Mouse (Mus musculus) hindbrain, postnatal 0 days (tissue): Measurements from ENCODE around the gene Prr5l. TPM values are rescaled to one million over a fixed set of nuclear protein-coding genes. Genes with fewer than 3 reads are reported as not detected.

Source experiments
- ATAC-seq: fragments of 200-750 bp; cut with Nextera tagmentation; 2 replicates; pipeline ENCODE4 v1.8.0; 2017; ENCODE audit warnings: mild to moderate bottlenecking, moderate TSS enrichment, moderate library complexity
- DNase-seq: peaks from one replicate; pipeline ENCODE4 v3.0.0-alpha.2; 2015; ENCODE audit warnings: low spot score
- H3K27ac ChIP-seq: fragments of 300-500 bp; sonication (generic); 2 replicates; pipeline ENCODE4 v1.5.1; 2014; ENCODE audit warnings: mild to moderate bottlenecking
- H3K27me3 ChIP-seq: fragments of 300-500 bp; sonication (generic); 2 replicates; pipeline ENCODE4 v1.6.1; 2014; ENCODE audit warnings: low read length, mixed read lengths; ENCODE audit not compliant: insufficient read depth
- H3K36me3 ChIP-seq: fragments of 300-500 bp; sonication (generic); 2 replicates; pipeline ENCODE4 v1.6.1; 2014; ENCODE audit warnings: low read length, mixed read lengths; ENCODE audit not compliant: insufficient read depth
- H3K4me1 ChIP-seq: fragments of 300-500 bp; sonication (generic); 2 replicates; pipeline ENCODE4 v1.6.1; 2014; ENCODE audit warnings: antibody characterized with exemption, low read length, mixed read lengths; ENCODE audit not compliant: insufficient read depth
- H3K4me2 ChIP-seq: fragments of 300-500 bp; sonication (generic); 2 replicates; pipeline ENCODE4 v1.6.1; 2014; ENCODE audit warnings: low read depth, mild to moderate bottlenecking, low read length, moderate library complexity, mixed read lengths
- H3K4me3 ChIP-seq: fragments of 300-500 bp; sonication (generic); 2 replicates; pipeline ENCODE4 v1.5.1; 2014; ENCODE audit warnings: low read length
- H3K9ac ChIP-seq: fragments of 300-500 bp; sonication (generic); replicated peaks from 2 replicates; pipeline ENCODE4 v1.6.1; 2014; ENCODE audit warnings: mild to moderate bottlenecking, low read length, moderate library complexity, mixed read lengths
- H3K9me3 ChIP-seq: fragments of 300-500 bp; sonication (generic); 2 replicates; pipeline ENCODE4 v1.6.1; 2016; ENCODE audit warnings: low read length, mixed read lengths
- CTCF ChIP-seq: IDR thresholded peaks from 2 replicates; pipeline ENCODE4 v1.5.1; 2016; ENCODE audit warnings: antibody characterized with exemption, control low read depth, low read depth
- WGBS: fragments of 180-500 bp; shearing (Covaris S2); extraction: QIAGEN DNeasy Blood & Tissue Kit; methylation state at CpG from one replicate; pipeline ENCODE4 v1.1.7; 2014; 5-methylcytosine and 5-hydroxymethylcytosine counted together
- polyA plus RNA-seq: library from polyadenylated mRNA; unstranded; fragments of >200 nt; fragmentation: Nextera tagmentation; extraction: Ambion mirVana; gene quantifications from 2 replicates; pipeline ENCODE4 v1.2.1, GENCODE M21; 2015
- total RNA-seq: library from RNA; depleted of rRNA; stranded (reverse); fragments of >200 nt; gene quantifications from 2 replicates; pipeline ENCODE4 v1.2.3, GENCODE M21; 2014; rRNA removed

Prr5l gene
- total RNA-seq (5.7 and 8.0 TPM in 2 replicates), polyA plus RNA-seq (3.6 and 4.8 TPM in 2 replicates)

- Histone ChIP-seq H3K36me3 (no peaks in the 10 kb centered on the region), H3K27me3 (0 out of 2 replicates have a peak, but pooled peaks cover 3% of the 10 kb centered on the region), H3K9me3 (no peaks in the 10 kb centered on the region), H3K4me3 (no peak within 1 kb of the TSS), H3K4me1 (peaks cover 8% of the 10 kb centered on the region; the same call in 1 of the 2 replicates), H3K4me2 (no peak within 1 kb of the TSS), H3K9ac (no peak within 1 kb of the TSS), H3K27ac (no peak within 1 kb of the TSS)
- no peak for TF ChIP-seq CTCF
- 8% methylated on average over 3 of the region's 3 CpGs for WGBS
- ATAC-seq (no peak), DNase-seq (no peak)
Measured at GRCm38 (mm10) chr2:101882998-101883397, at the start of gene Prr5l. Prr5l (minus strand) TSS chr2:101883027.

GRCm38 (mm10) chr2:101932169-101932936 is 49.5 kb upstream of the Prr5l start:
- no peak overlapping the region for H3K4me3 ChIP-seq
- no peaks in the 10 kb centered on the region for H3K9me3 ChIP-seq
- 35% methylated on average over 14 of the region's 14 CpGs for WGBS

GRCm38 (mm10) chr2:101925591-101926188 is 42.9 kb upstream of the Prr5l start:
- no peaks in the 10 kb centered on the region for H3K9me3 ChIP-seq
- no peaks in the 10 kb centered on the region for H3K27me3 ChIP-seq
- H3K27ac ChIP-seq: no peak overlapping the region
- DNase-seq: peak; percentile 10
- TF ChIP-seq CTCF: no peak
- H3K36me3 ChIP-seq: no peaks in the 10 kb centered on the region
- ATAC-seq: no peak
- H3K4me3 ChIP-seq: no peak overlapping the region
- H3K9ac ChIP-seq: no peak overlapping the region
- 24% methylated on average over 12 of the region's 12 CpGs for WGBS
- peaks cover under 1% of the 10 kb centered on the region; the same call in 1 of the 2 replicates for H3K4me1 ChIP-seq
- H3K4me2 ChIP-seq: no peak overlapping the region

More at GRCm38 (mm10) chr2:101932169-101932936, 49.5 kb upstream of the Prr5l start:
- Histone ChIP-seq H3K4me2 (no peak overlapping the region), H3K27ac (0 out of 2 replicates have a peak overlapping the region, but pooled peaks have one; percentile 15), H3K27me3 (no peaks in the 10 kb centered on the region), H3K36me3 (no peaks in the 10 kb centered on the region), H3K9ac (no peak overlapping the region), H3K4me1 (peaks cover 9% of the 10 kb centered on the region; the same call in 1 of the 2 replicates)
- no peak for TF ChIP-seq CTCF
- DNase-seq: peak; percentile 64
- ATAC-seq: peak; percentile 55

- no peak overlapping the region for H3K4me2 ChIP-seq
- peaks cover 5% of the 10 kb centered on the region for H3K4me1 ChIP-seq
- 47% methylated on average over 3 of the region's 3 CpGs for WGBS
- H3K36me3 ChIP-seq: no peaks in the 10 kb centered on the region
- H3K9ac ChIP-seq: no peak overlapping the region
- H3K4me3 ChIP-seq: no peak overlapping the region
- no peak for DNase-seq
- TF ChIP-seq CTCF: no peak
- no peak overlapping the region for H3K27ac ChIP-seq
- no peaks in the 10 kb centered on the region for H3K27me3 ChIP-seq
- H3K9me3 ChIP-seq: no peaks in the 10 kb centered on the region
- no peak for ATAC-seq
Measured at GRCm38 (mm10) chr2:101925183-101925582, 42.4 kb upstream of the Prr5l start.

- no peak for TF ChIP-seq CTCF
- Histone ChIP-seq H3K27ac (no peak overlapping the region), H3K36me3 (no peaks in the 10 kb centered on the region), H3K4me1 (peaks cover 8% of the 10 kb centered on the region), H3K4me2 (no peak overlapping the region), H3K4me3 (no peak overlapping the region), H3K27me3 (no peaks in the 10 kb centered on the region), H3K9ac (no peak overlapping the region), H3K9me3 (no peaks in the 10 kb centered on the region)
- 88% methylated on average over 4 of the region's 4 CpGs for WGBS
- ATAC-seq (no peak), DNase-seq (no peak)
Measured at GRCm38 (mm10) chr2:101923181-101923580, 40.4 kb upstream of the Prr5l start.

- 98% methylated on average over 4 of the region's 4 CpGs for WGBS
- Histone ChIP-seq H3K9ac (no peak overlapping the region), H3K4me2 (no peak overlapping the region), H3K4me3 (no peak overlapping the region), H3K27ac (no peak overlapping the region), H3K4me1 (peaks cover 8% of the 10 kb centered on the region), H3K36me3 (no peaks in the 10 kb centered on the region), H3K9me3 (no peaks in the 10 kb centered on the region), H3K27me3 (no peaks in the 10 kb centered on the region)
- no peak for ATAC-seq
- DNase-seq: no peak
- TF ChIP-seq CTCF: no peak
Measured at GRCm38 (mm10) chr2:101922302-101922701, 39.5 kb upstream of the Prr5l start.
